8 mouse cellular contexts compared by ENCODE assay signal in genomic region chr2:25426721-25427191, GRCm38 (mm10). TPM values are rescaled to one million over a fixed set of nuclear protein-coding genes. Genes with fewer than 3 reads are reported as not detected.
DNase-seq lines count a peak whose midpoint lies in the region; ATAC-seq and TF ChIP-seq lines count a peak whose summit lies in the region.

No protein-coding gene starts in this region.

- no peak overlapping the region for H3K27ac ChIP-seq in intestine, postnatal 0 days (ENCODE audit: low read depth, low read length)
- H3K27ac ChIP-seq in intestine, embryonic 16.5 days (ENCODE audit: low read length), result no peak overlapping the region
- peak overlapping the region; percentile 55 for H3K27ac ChIP-seq in MEL (ENCODE audit: control insufficient read depth, low read depth, low read length)

- no peaks in the 10 kb centered on the region for H3K9me3 ChIP-seq in intestine, postnatal 0 days (ENCODE audit: control insufficient read depth)
- no peaks in the 10 kb centered on the region for H3K9me3 ChIP-seq in intestine, embryonic 16.5 days (ENCODE audit: control insufficient read depth, low read length)
- H3K9me3 ChIP-seq in MEL (replicated peaks; ENCODE audit: insufficient read depth, low read length), result no peaks in the 10 kb centered on the region
- H3K9me3 ChIP-seq in megakaryocyte, embryonic 14.5 days, result peaks cover 3% of the 10 kb centered on the region; the same call in 1 of the 2 replicates

- WGBS in intestine, postnatal 0 days, result 43% methylated on average over 5 of the region's 5 CpGs
- WGBS in intestine, embryonic 16.5 days, result 34% methylated on average over 5 of the region's 5 CpGs

- H3K4me2 ChIP-seq in intestine, postnatal 0 days (replicated peaks; ENCODE audit: low read depth), result no peak overlapping the region
- no peak overlapping the region for H3K4me2 ChIP-seq in intestine, embryonic 16.5 days (ENCODE audit: low read depth, low read length)

- peak in 1 of 2 experiments; percentile 17; a peak in 1 of 4 replicates for TF ChIP-seq EP300 in MEL (IDR thresholded peaks at IDR 0.05; ENCODE audit: low read depth in 1 of 2, low read length in 2 of 2)

- TF ChIP-seq POLR2A in MEL (IDR thresholded peaks at IDR 0.05; ENCODE audit: control insufficient read depth in 1 of 2, insufficient read depth in 1 of 2, low read depth in 1 of 2, low read length in 2 of 2, poor library complexity in 1 of 2), result peak; percentile 27 to 52; a peak in 1 of 4 replicates

- peaks cover 9% of the 10 kb centered on the region; the same call in 1 of the 2 replicates for H3K27me3 ChIP-seq in intestine, postnatal 0 days (replicated peaks; ENCODE audit: control insufficient read depth, insufficient read depth, low read length)
- peaks cover 12% of the 10 kb centered on the region; the same call in 1 of the 2 replicates for H3K27me3 ChIP-seq in intestine, embryonic 16.5 days (replicated peaks; ENCODE audit: control insufficient read depth, insufficient read depth, low read length)
- no peaks in the 10 kb centered on the region for H3K27me3 ChIP-seq in MEL (ENCODE audit: control insufficient read depth in 1 of 2, insufficient read depth in 2 of 2, low read length in 2 of 2)
- H3K27me3 ChIP-seq in megakaryocyte, embryonic 14.5 days (replicated peaks), result peaks cover 45% of the 10 kb centered on the region

- no peak overlapping the region for H3K9ac ChIP-seq in intestine, postnatal 0 days (ENCODE audit: low read depth, low read length)
- H3K9ac ChIP-seq in intestine, embryonic 16.5 days (ENCODE audit: low read depth, low read length), result no peak overlapping the region
- peak overlapping the region; percentile 65 for H3K9ac ChIP-seq in MEL (ENCODE audit: control insufficient read depth, low read depth, low read length, poor library complexity, severe bottlenecking)

- TF ChIP-seq RAD21 in MEL (IDR thresholded peaks at IDR 0.05; ENCODE audit: low read depth, low read length), result peak; percentile 39

- TF ChIP-seq CTCF in intestine, postnatal 0 days (IDR thresholded peaks at IDR 0.05; ENCODE audit: low read depth), result peak; percentile 97
- TF ChIP-seq CTCF in MEL (IDR thresholded peaks at IDR 0.05 in 2 of 3, conservative IDR thresholded peaks at IDR 0.05 in 1 of 3; ENCODE audit: control insufficient read depth in 1 of 3, insufficient read depth in 1 of 3, low read depth in 2 of 3, low read length in 3 of 3, poor library complexity in 1 of 3, severe bottlenecking in 1 of 3), result peak; percentile 54 to 78 (median 76)

- H3K79me2 ChIP-seq in MEL (ENCODE audit: control insufficient read depth, insufficient read depth, low read length, poor library complexity), result peaks cover 2% of the 10 kb centered on the region; the same call in 1 of the 2 replicates

- peaks cover 2% of the 10 kb centered on the region; the same call in 1 of the 2 replicates for H3K4me1 ChIP-seq in intestine, postnatal 0 days (replicated peaks; ENCODE audit: control insufficient read depth, insufficient read depth, low read length)
- peaks cover 3% of the 10 kb centered on the region; the same call in 1 of the 2 replicates for H3K4me1 ChIP-seq in intestine, embryonic 16.5 days (ENCODE audit: control insufficient read depth, insufficient read depth, low read length)
- peaks cover 13 to 34% of the 10 kb centered on the region in 2 experiments for H3K4me1 ChIP-seq in MEL (ENCODE audit: control insufficient read depth in 1 of 2, insufficient read depth in 2 of 2, low read length in 2 of 2)
- peaks cover 97% of the 10 kb centered on the region for H3K4me1 ChIP-seq in megakaryocyte, embryonic 14.5 days

- peak; percentile 88 for DNase-seq in MEL (ENCODE audit: low read depth, low spot score)
- peak; percentile 84 for DNase-seq in cerebellum, adult 9-10 months
- DNase-seq in forelimb bud, embryonic 11.5 days (ENCODE audit: low read depth, low spot score), result peak; percentile 63
- DNase-seq in layer of hippocampus, adult 9-10 months (ENCODE audit: low spot score), result peak; percentile 33
- DNase-seq in spleen, postnatal 14 days (ENCODE audit: low spot score in 2 of 2), result peak; percentile 37 to 65

- no peaks in the 10 kb centered on the region for H3K36me3 ChIP-seq in intestine, postnatal 0 days (ENCODE audit: control insufficient read depth, insufficient read depth)
- no peaks in the 10 kb centered on the region for H3K36me3 ChIP-seq in intestine, embryonic 16.5 days (ENCODE audit: control insufficient read depth, insufficient read depth, low read length)
- peaks cover 0 to 11% of the 10 kb centered on the region in 2 experiments; a peak in 2 of 4 replicates for H3K36me3 ChIP-seq in MEL (ENCODE audit: control insufficient read depth in 1 of 2, insufficient read depth in 2 of 2, low read length in 2 of 2)
- H3K36me3 ChIP-seq in megakaryocyte, embryonic 14.5 days (replicated peaks; ENCODE audit: low read length), result peaks cover 20% of the 10 kb centered on the region

- H3K4me3 ChIP-seq in intestine, postnatal 0 days (ENCODE audit: low read depth, low read length), result no peak overlapping the region
- no peak overlapping the region for H3K4me3 ChIP-seq in intestine, embryonic 16.5 days (ENCODE audit: low read length)
- peak overlapping the region in 1 of 2 experiments; percentile 13; a peak in 1 of 4 replicates for H3K4me3 ChIP-seq in MEL (ENCODE audit: control insufficient read depth in 1 of 2, insufficient read depth in 1 of 2, low read depth in 2 of 2, low read length in 2 of 2)
- peak overlapping the region; percentile 86 for H3K4me3 ChIP-seq in megakaryocyte, embryonic 14.5 days (replicated peaks)

- no peak for ATAC-seq in intestine, postnatal 0 days
- ATAC-seq in intestine, embryonic 16.5 days, result no peak

TF ChIP-seq in MEL, 35 proteins besides CTCF, POLR2A, EP300 and RAD21 (continues in another document):
- TF ChIP-seq ZNF384 (IDR thresholded peaks at IDR 0.05; ENCODE audit: low read depth, low read length) (no peak), TBP (IDR thresholded peaks at IDR 0.05; ENCODE audit: low read depth, low read length) (no peak), ZKSCAN1 (IDR thresholded peaks at IDR 0.05; ENCODE audit: low read depth, low read length) (no peak), USF1 (IDR thresholded peaks at IDR 0.05; ENCODE audit: low read depth, low read length) (no peak; the same call in 1 of the 2 replicates), POLR2AphosphoS2 (IDR thresholded peaks at IDR 0.05; ENCODE audit: low read length) (no peak), SIN3A (IDR thresholded peaks at IDR 0.05; ENCODE audit: low read length) (peak; percentile 32; the same call in 1 of the 2 replicates), SMC3 (IDR thresholded peaks at IDR 0.05; ENCODE audit: low read depth, low read length) (0 out of 2 replicates have a peak, but pooled peaks have one; percentile 18), MXI1 (IDR thresholded peaks at IDR 0.05; ENCODE audit: low read depth, low read length) (no peak), MEF2A (IDR thresholded peaks at IDR 0.05; ENCODE audit: extremely low read depth, insufficient replicate concordance, low read depth, low read length, poor library complexity, severe bottlenecking) (no peak), ETS1 (IDR thresholded peaks at IDR 0.05; ENCODE audit: low read depth, low read length) (no peak), NELFE (IDR thresholded peaks at IDR 0.05; ENCODE audit: low read depth, low read length) (no peak), MYC (IDR thresholded peaks at IDR 0.05; ENCODE audit: low read depth, low read length) (0 out of 2 replicates have a peak, but pooled peaks have one; percentile 29)

RNA-seq across cellular contexts. Expression of gene Abca2, which starts 1.7 kb away (rescaled TPM):
- polyA plus RNA-seq in intestine, postnatal 0 days (2015; fragmentation: Nextera tagmentation; extraction: Ambion mirVana), result 1.1 and 1.3 TPM in 2 replicates
- polyA plus RNA-seq in intestine, embryonic 16.5 days (2015; fragmentation: Nextera tagmentation; extraction: Ambion mirVana), result 2.1 and 2.8 TPM in 2 replicates
- total RNA-seq in MEL (2012; rRNA removed), result 8.7 and 10.4 TPM in 2 replicates
- polyA plus RNA-seq in MEL (2012; ENCODE audit: insufficient read depth in 1 of 2, insufficient read length in 2 of 2, low read depth in 1 of 2, low replicate concordance in 2 of 2, missing spikeins in 1 of 2), result 10 to 100 TPM in 1 of 2 experiments, not detected in 1; 42.2 TPM
- polyA plus RNA-seq in megakaryocyte, embryonic 14.5 days (2012; ENCODE audit: insufficient read depth, low replicate concordance), result 13.1 and 24.3 TPM in 2 replicates

RNA-seq across cellular contexts. Expression of gene Fut7, which starts 3.7 kb away (rescaled TPM):
- 0.26 and 0.27 TPM in 2 replicates for polyA plus RNA-seq in intestine, postnatal 0 days (2015; fragmentation: Nextera tagmentation; extraction: Ambion mirVana)
- polyA plus RNA-seq in intestine, embryonic 16.5 days (2015; fragmentation: Nextera tagmentation; extraction: Ambion mirVana), result 0.13 and 0.33 TPM in 2 replicates
- total RNA-seq in MEL (2012; rRNA removed), result 0.08 and 0.10 TPM in 2 replicates
- polyA plus RNA-seq in MEL (2012; ENCODE audit: insufficient read depth in 1 of 2, insufficient read length in 2 of 2, low read depth in 1 of 2, low replicate concordance in 2 of 2, missing spikeins in 1 of 2), result under 1 TPM in 1 of 2 experiments, not detected in 1; 0.21 TPM
- polyA plus RNA-seq in megakaryocyte, embryonic 14.5 days (2012; ENCODE audit: insufficient read depth, low replicate concordance), result 4.3 TPM in 1 of 2 replicates, not detected in the other

RNA-seq across cellular contexts. Expression of gene Npdc1, which starts 27.6 kb away (rescaled TPM):
- polyA plus RNA-seq in intestine, postnatal 0 days (2015; fragmentation: Nextera tagmentation; extraction: Ambion mirVana), result 49.2 and 52.3 TPM in 2 replicates
- 48.9 and 51.1 TPM in 2 replicates for polyA plus RNA-seq in intestine, embryonic 16.5 days (2015; fragmentation: Nextera tagmentation; extraction: Ambion mirVana)
- total RNA-seq in MEL (2012; rRNA removed), result not detected in 2 replicates
- polyA plus RNA-seq in MEL (2012; ENCODE audit: insufficient read depth in 1 of 2, insufficient read length in 2 of 2, low read depth in 1 of 2, low replicate concordance in 2 of 2, missing spikeins in 1 of 2), result not detected
- polyA plus RNA-seq in megakaryocyte, embryonic 14.5 days (2012; ENCODE audit: insufficient read depth, low replicate concordance), result 3.7 and 3.9 TPM in 2 replicates

RNA-seq across cellular contexts. Expression of gene Clic3, which starts 29.9 kb away (rescaled TPM):
- 2.0 and 2.8 TPM in 2 replicates for polyA plus RNA-seq in intestine, postnatal 0 days (2015; fragmentation: Nextera tagmentation; extraction: Ambion mirVana)
- 2.6 and 2.7 TPM in 2 replicates for polyA plus RNA-seq in intestine, embryonic 16.5 days (2015; fragmentation: Nextera tagmentation; extraction: Ambion mirVana)
- 0.23 and 0.27 TPM in 2 replicates for total RNA-seq in MEL (2012; rRNA removed)
- polyA plus RNA-seq in MEL (2012; ENCODE audit: insufficient read depth in 1 of 2, insufficient read length in 2 of 2, low read depth in 1 of 2, low replicate concordance in 2 of 2, missing spikeins in 1 of 2), result under 1 TPM in 1 of 2 experiments, not detected in 1; 0.15 TPM
- polyA plus RNA-seq in megakaryocyte, embryonic 14.5 days (2012; ENCODE audit: insufficient read depth, low replicate concordance), result not detected in 2 replicates

RNA-seq across cellular contexts. Expression of gene Entpd2, which starts 31.1 kb away (rescaled TPM):
- polyA plus RNA-seq in intestine, postnatal 0 days (2015; fragmentation: Nextera tagmentation; extraction: Ambion mirVana), result 33.9 and 38.1 TPM in 2 replicates
- 23.7 and 27.4 TPM in 2 replicates for polyA plus RNA-seq in intestine, embryonic 16.5 days (2015; fragmentation: Nextera tagmentation; extraction: Ambion mirVana)
- not detected in 2 replicates for total RNA-seq in MEL (2012; rRNA removed)
- not detected for polyA plus RNA-seq in MEL (2012; ENCODE audit: insufficient read depth in 1 of 2, insufficient read length in 2 of 2, low read depth in 1 of 2, low replicate concordance in 2 of 2, missing spikeins in 1 of 2)
- 1.3 TPM in 1 of 2 replicates, not detected in the other for polyA plus RNA-seq in megakaryocyte, embryonic 14.5 days (2012; ENCODE audit: insufficient read depth, low replicate concordance)

Comparison
In these comparisons a context has a peak if more than half of its experiments do, and no peak if none do; other contexts are left out.
1. DNase-seq: peak in every context shown above with its lines; median percentile 88 in MEL; 84 in cerebellum, adult 9-10 months; 63 in forelimb bud, embryonic 11.5 days; 51 in spleen, postnatal 14 days; 33 in layer of hippocampus, adult 9-10 months.
2. RNA of gene Npdc1, which starts 27.6 kb away (polyA plus RNA-seq): 49.2 to 52.3 TPM in intestine, postnatal 0 days and 48.9 to 51.1 TPM in intestine, embryonic 16.5 days; 3.7 to 3.9 TPM in megakaryocyte, embryonic 14.5 days and not detected in MEL; every median in the first group is over 10 times any median in the second.